Mouse (Mus musculus): Measurements from ENCODE around the gene Ptbp1. TPM values are rescaled to one million over a fixed set of nuclear protein-coding genes. Genes with fewer than 3 reads are reported as not detected.

Gene Ptbp1
- polyA plus RNA-seq (2017; shearing (Covaris generic)): 322 TPM

GRCm38 (mm10) chr10:79853860-79854795, at the start of gene Ptbp1:
TSS of gene Ptbp1 (plus strand) at chr10:79854427.

GRCm38 (mm10) chr10:79820782-79821181, 33.4 kb upstream of the Ptbp1 start, which contains the start of gene Misp:
TSS of gene Misp (plus strand) at chr10:79820989.

GRCm38 (mm10) chr10:79874290-79874862, 20.1 kb downstream of the Ptbp1 start, which contains the start of the genes Prtn3 and Plppr3:
TSS of gene Prtn3 (plus strand) at chr10:79874476.
TSS of gene Plppr3 (minus strand) at chr10:79874634.

GRCm38 (mm10) chr10:79886054-79886453, 31.8 kb downstream of the Ptbp1 start, which contains the start of gene Elane:
TSS of gene Elane (plus strand) at chr10:79886247.

GRCm38 (mm10) chr10:79890670-79891069, 36.4 kb downstream of the Ptbp1 start, which contains the start of gene Cfd:
TSS of gene Cfd (plus strand) at chr10:79890853.

GRCm38 (mm10) chr10:79908167-79909091, 54.2 kb downstream of the Ptbp1 start, which contains the start of gene Med16:
TSS of gene Med16 (minus strand) at chr10:79908923.

GRCm38 (mm10) chr10:79910556-79910955, 56.3 kb downstream of the Ptbp1 start, which contains the start of gene Gm26602:
TSS of gene Gm26602 (plus strand) at chr10:79910856.

Other genes starting within 250 kb of the Ptbp1 start
- not detected for gene C2cd4c, start 240.4 kb upstream of the Ptbp1 start, polyA plus RNA-seq (2017; shearing (Covaris generic))
- gene Shc2, start 216.5 kb upstream of the Ptbp1 start, polyA plus RNA-seq (2017; shearing (Covaris generic)): not detected
- not detected for gene Odf3l2, start 208.7 kb upstream of the Ptbp1 start, polyA plus RNA-seq (2017; shearing (Covaris generic))
- gene Madcam1, start 189.9 kb upstream of the Ptbp1 start, polyA plus RNA-seq (2017; shearing (Covaris generic)): not detected
- gene Tpgs1, start 185.1 kb upstream of the Ptbp1 start, polyA plus RNA-seq (2017; shearing (Covaris generic)): 46.7 TPM
- 14.7 TPM for gene Cdc34, start 172.2 kb upstream of the Ptbp1 start, polyA plus RNA-seq (2017; shearing (Covaris generic))
- gene Gzmm, start 165.4 kb upstream of the Ptbp1 start, polyA plus RNA-seq (2017; shearing (Covaris generic)): 0.71 TPM
- 281 TPM for gene Bsg, start 149.9 kb upstream of the Ptbp1 start, polyA plus RNA-seq (2017; shearing (Covaris generic))
- gene Hcn2, start 137.8 kb upstream of the Ptbp1 start, polyA plus RNA-seq (2017; shearing (Covaris generic)): not detected
- 46.0 TPM for gene Polrmt, start 107.8 kb upstream of the Ptbp1 start, polyA plus RNA-seq (2017; shearing (Covaris generic))
- gene Fgf22, start 99.4 kb upstream of the Ptbp1 start, polyA plus RNA-seq (2017; shearing (Covaris generic)): not detected
- gene Rnf126, start 87.5 kb upstream of the Ptbp1 start, polyA plus RNA-seq (2017; shearing (Covaris generic)): 5.1 TPM
- 0.68 TPM for gene Fstl3, start 77.2 kb upstream of the Ptbp1 start, polyA plus RNA-seq (2017; shearing (Covaris generic))
- not detected for gene Prss57, start 63.5 kb upstream of the Ptbp1 start, polyA plus RNA-seq (2017; shearing (Covaris generic))
- 0.38 TPM for gene Palm, start 60.9 kb upstream of the Ptbp1 start, polyA plus RNA-seq (2017; shearing (Covaris generic))
- gene Misp, start 33.4 kb upstream of the Ptbp1 start, polyA plus RNA-seq (2017; shearing (Covaris generic)): not detected
- not detected for gene Prtn3, start 20.0 kb downstream of the Ptbp1 start, polyA plus RNA-seq (2017; shearing (Covaris generic))
- 3.9 TPM for gene Plppr3, start 20.2 kb downstream of the Ptbp1 start, polyA plus RNA-seq (2017; shearing (Covaris generic))
- gene Elane, start 31.8 kb downstream of the Ptbp1 start, polyA plus RNA-seq (2017; shearing (Covaris generic)): not detected
- gene Cfd, start 36.4 kb downstream of the Ptbp1 start, polyA plus RNA-seq (2017; shearing (Covaris generic)): not detected
- gene Med16, start 54.5 kb downstream of the Ptbp1 start, polyA plus RNA-seq (2017; shearing (Covaris generic)): 20.7 TPM
- gene Gm26602, start 56.4 kb downstream of the Ptbp1 start, polyA plus RNA-seq (2017; shearing (Covaris generic)): 15.2 TPM
- gene Kiss1r, start 62.5 kb downstream of the Ptbp1 start, polyA plus RNA-seq (2017; shearing (Covaris generic)): 0.28 TPM
- 208 TPM for gene R3hdm4, start 66.8 kb downstream of the Ptbp1 start, polyA plus RNA-seq (2017; shearing (Covaris generic))
- gene Arid3a, start 72.6 kb downstream of the Ptbp1 start, polyA plus RNA-seq (2017; shearing (Covaris generic)): 12.7 TPM
- 78.4 TPM for gene Wdr18, start 105.7 kb downstream of the Ptbp1 start, polyA plus RNA-seq (2017; shearing (Covaris generic))
- gene Grin3b, start 116.3 kb downstream of the Ptbp1 start, polyA plus RNA-seq (2017; shearing (Covaris generic)): not detected
- gene Tmem259, start 129.9 kb downstream of the Ptbp1 start, polyA plus RNA-seq (2017; shearing (Covaris generic)): 6.6 TPM
- 1,121 TPM for gene Cnn2, start 134.2 kb downstream of the Ptbp1 start, polyA plus RNA-seq (2017; shearing (Covaris generic))
- 76.2 TPM for gene Abca7, start 142.1 kb downstream of the Ptbp1 start, polyA plus RNA-seq (2017; shearing (Covaris generic))
- 886 TPM for gene Arhgap45, start 162.2 kb downstream of the Ptbp1 start, polyA plus RNA-seq (2017; shearing (Covaris generic))
- gene Polr2e, start 185.4 kb downstream of the Ptbp1 start, polyA plus RNA-seq (2017; shearing (Covaris generic)): 193 TPM
- gene Gpx4, start 192.7 kb downstream of the Ptbp1 start, polyA plus RNA-seq (2017; shearing (Covaris generic)): 519 TPM

Data from activated CD4-positive, CD25-positive, alpha-beta regulatory T cell, adult 9 weeks (primary cell).